Comparison of ENCODE assay signal across 8 mouse cellular contexts in the genomic region with DNA sequence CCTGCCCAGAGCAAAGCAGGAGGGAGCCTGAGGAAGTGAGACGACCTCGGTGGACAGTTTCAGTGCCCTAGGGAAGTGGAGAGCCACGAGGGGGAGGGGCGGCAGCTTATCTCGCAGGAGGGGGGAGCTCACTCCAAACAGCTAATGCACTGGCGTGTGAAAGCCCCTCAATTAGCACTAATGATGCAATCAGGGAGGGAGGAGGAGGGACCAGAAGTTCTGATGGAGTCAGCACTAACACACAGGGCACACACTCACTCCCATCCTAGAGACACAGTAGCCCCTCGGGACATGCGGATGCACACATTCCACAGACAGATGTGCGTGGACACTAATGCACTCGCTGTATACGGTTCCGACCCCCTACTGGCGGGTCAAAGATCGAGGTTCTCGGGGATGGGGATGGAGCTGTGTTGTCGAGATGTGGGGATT. TPM values are rescaled to one million over a fixed set of nuclear protein-coding genes. Genes with fewer than 3 reads are reported as not detected.
A peak's percentile ranks its signal among the peaks of the same experiment; 100 is the strongest.
DNase-seq lines count a peak whose midpoint lies in the region; ATAC-seq and TF ChIP-seq lines count a peak whose summit lies in the region.

No protein-coding gene starts in this region.

- no peaks in the 10 kb centered on the region for H3K9me3 ChIP-seq in embryonic facial prominence, embryonic 12.5 days

- TF ChIP-seq CTCF in small intestine, adult 2 months (IDR thresholded peaks at IDR 0.05; ENCODE audit: extremely low read depth, insufficient read length, insufficient replicate concordance, low read depth, low read length) = no peak

- no peak; the same call in 1 of the 2 replicates for TF ChIP-seq POLR2A in small intestine, adult 2 months (IDR thresholded peaks at IDR 0.05; ENCODE audit: low read depth, low read length)

- H3K9ac ChIP-seq in embryonic facial prominence, embryonic 12.5 days = peak overlapping the region; percentile 98

- peaks cover 41% of the 10 kb centered on the region for H3K4me1 ChIP-seq in embryonic facial prominence, embryonic 12.5 days
- H3K4me1 ChIP-seq in small intestine, adult 2 months (ENCODE audit: control insufficient read depth, insufficient read depth, insufficient read length, low read length) = peaks cover 14% of the 10 kb centered on the region

- peak overlapping the region; percentile 80 for H3K4me3 ChIP-seq in embryonic facial prominence, embryonic 12.5 days
- H3K4me3 ChIP-seq in small intestine, adult 2 months (ENCODE audit: low read depth, low read length) = peak overlapping the region; percentile 72

- peaks cover 8% of the 10 kb centered on the region; the same call in 1 of the 2 replicates for H3K27me3 ChIP-seq in embryonic facial prominence, embryonic 12.5 days
- H3K27me3 ChIP-seq in small intestine, adult 2 months (ENCODE audit: control insufficient read depth, insufficient read depth, low read length) = peaks cover 7% of the 10 kb centered on the region; the same call in 1 of the 2 replicates

- DNase-seq in cerebellum, adult 8-10 months = no peak
- peak; percentile 75 for DNase-seq in Muller cell, postnatal 12 days (ENCODE audit: inconsistent ontology term)
- DNase-seq in heart, postnatal 10 days = peak; percentile 71
- DNase-seq in kidney, postnatal 36 days = peak; percentile 72 to 79
- peak; percentile 69 to 75 for DNase-seq in lung, postnatal 4 days

- intact Hi-C loops in heart, postnatal 10 days (cut with DNase I) = no loop called here

- peak overlapping the region; percentile 88 for H3K4me2 ChIP-seq in embryonic facial prominence, embryonic 12.5 days (replicated peaks)

- 0 out of 2 replicates have a peak, but pooled peaks cover 5% of the 10 kb centered on the region for H3K36me3 ChIP-seq in embryonic facial prominence, embryonic 12.5 days
- no peaks in the 10 kb centered on the region for H3K36me3 ChIP-seq in small intestine, adult 2 months (ENCODE audit: control insufficient read depth, insufficient read depth, low read length)

- ATAC-seq in cerebellum, adult (ENCODE audit: insufficient number of reproducible peaks, low FRiP score, low TSS enrichment) = peak; percentile 31; the same call in 1 of the 2 replicates
- no peak; the same call in 1 of the 2 replicates for ATAC-seq in embryonic facial prominence, embryonic 12.5 days (ENCODE audit: insufficient number of reproducible peaks, insufficient read depth, low FRiP score, low TSS enrichment)

- WGBS in embryonic facial prominence, embryonic 12.5 days = under 1% methylated on average over 16 of the region's 16 CpGs
- WGBS in small intestine, adult 2 months = 3% methylated on average over 16 of the region's 16 CpGs

- peak overlapping the region; percentile 83 for H3K27ac ChIP-seq in embryonic facial prominence, embryonic 12.5 days
- H3K27ac ChIP-seq in small intestine, adult 2 months (ENCODE audit: insufficient read depth, low read depth, low read length) = peak overlapping the region; percentile 41

RNA-seq across cellular contexts. Expression of gene Pkdcc, which starts 0.9 kb away (rescaled TPM):
- polyA plus RNA-seq in embryonic facial prominence, embryonic 12.5 days (2016; fragmentation: Nextera tagmentation; extraction: Ambion mirVana) = 27.3 and 32.6 TPM in 2 replicates
- total RNA-seq in heart, postnatal 10 days (2021) = 10 to 100 TPM; 46.5 to 50.4 TPM
- 46.1 and 59.1 TPM in 2 replicates for polyA plus RNA-seq in small intestine, adult 2 months (2012; rRNA removed)
